Mouse (Mus musculus) intestine, embryonic 16.5 days (tissue): Measurements from ENCODE around the gene Ntn3. TPM values are rescaled to one million over a fixed set of nuclear protein-coding genes. Genes with fewer than 3 reads are reported as not detected.

Experiments used
- ATAC-seq: fragments of 200-750 bp; cut with Nextera tagmentation; 2 replicates; pipeline ENCODE4 v1.8.0; 2017; ENCODE audit warnings: moderate TSS enrichment, moderate library complexity
- H3K27ac ChIP-seq: fragments of 300-500 bp; sonication (generic); 2 replicates; pipeline ENCODE4 v1.5.1; 2014; ENCODE audit warnings: mild to moderate bottlenecking, low read length
- H3K27me3 ChIP-seq: fragments of 300-500 bp; sonication (generic); replicated peaks from 2 replicates; pipeline ENCODE4 v1.6.1; 2014; ENCODE audit warnings: low read length, control low read depth, mixed read lengths; ENCODE audit not compliant: control insufficient read depth, insufficient read depth
- H3K36me3 ChIP-seq: fragments of 300-500 bp; sonication (generic); 2 replicates; pipeline ENCODE4 v1.6.1; 2014; ENCODE audit warnings: low read length, control low read depth; ENCODE audit not compliant: control insufficient read depth, insufficient read depth
- H3K4me1 ChIP-seq: fragments of 300-500 bp; sonication (generic); 2 replicates; pipeline ENCODE4 v1.6.1; 2014; ENCODE audit warnings: low read length, control low read depth, mixed read lengths; ENCODE audit not compliant: control insufficient read depth, insufficient read depth
- H3K4me2 ChIP-seq: fragments of 300-500 bp; sonication (generic); 2 replicates; pipeline ENCODE4 v1.6.1; 2014; ENCODE audit warnings: low read depth, low read length, control low read depth
- H3K4me3 ChIP-seq: fragments of 300-500 bp; sonication (generic); 2 replicates; pipeline ENCODE4 v1.5.1; 2014; ENCODE audit warnings: mild to moderate bottlenecking, low read length
- H3K9ac ChIP-seq: fragments of 300-500 bp; sonication (generic); 2 replicates; pipeline ENCODE4 v1.6.1; 2014; ENCODE audit warnings: low read depth, low read length
- H3K9me3 ChIP-seq: fragments of 300-500 bp; sonication (generic); 2 replicates; pipeline ENCODE4 v1.6.1; 2016; ENCODE audit warnings: low read length, control low read depth; ENCODE audit not compliant: control insufficient read depth
- WGBS: fragments of 180-500 bp; shearing (Covaris S2); extraction: QIAGEN DNeasy Blood & Tissue Kit; methylation state at CpG from one replicate; pipeline ENCODE4 v1.1.7; 2014; 5-methylcytosine and 5-hydroxymethylcytosine counted together
- polyA plus RNA-seq: library from polyadenylated mRNA; unstranded; fragments of >200 nt; fragmentation: Nextera tagmentation; extraction: Ambion mirVana; gene quantifications from 2 replicates; pipeline ENCODE4 v1.2.1, GENCODE M21; 2015

Ntn3 gene
- polyA plus RNA-seq, 1 experiment from 2014 or later, result 3.1 TPM

- H3K36me3 ChIP-seq, result no peaks in the 10 kb centered on the region
- H3K27ac ChIP-seq, result peak overlapping the region; percentile 42
- peak overlapping the region; percentile 66 for H3K4me3 ChIP-seq
- 0 out of 2 replicates have a peak, but pooled peaks have one; percentile 1 for ATAC-seq
- H3K9me3 ChIP-seq, result no peaks in the 10 kb centered on the region
- peak overlapping the region; percentile 70 for H3K9ac ChIP-seq
- peaks cover 84% of the 10 kb centered on the region for H3K4me1 ChIP-seq
- H3K27me3 ChIP-seq, result peaks cover 10% of the 10 kb centered on the region; the same call in 1 of the 2 replicates
- 8% methylated on average over 15 of the region's 15 CpGs for WGBS
- H3K4me2 ChIP-seq, result peak overlapping the region; percentile 97
Observed at GRCm38 (mm10) chr17:24205908-24206361, 3.4 kb downstream of the Ntn3 start.

DNA sequence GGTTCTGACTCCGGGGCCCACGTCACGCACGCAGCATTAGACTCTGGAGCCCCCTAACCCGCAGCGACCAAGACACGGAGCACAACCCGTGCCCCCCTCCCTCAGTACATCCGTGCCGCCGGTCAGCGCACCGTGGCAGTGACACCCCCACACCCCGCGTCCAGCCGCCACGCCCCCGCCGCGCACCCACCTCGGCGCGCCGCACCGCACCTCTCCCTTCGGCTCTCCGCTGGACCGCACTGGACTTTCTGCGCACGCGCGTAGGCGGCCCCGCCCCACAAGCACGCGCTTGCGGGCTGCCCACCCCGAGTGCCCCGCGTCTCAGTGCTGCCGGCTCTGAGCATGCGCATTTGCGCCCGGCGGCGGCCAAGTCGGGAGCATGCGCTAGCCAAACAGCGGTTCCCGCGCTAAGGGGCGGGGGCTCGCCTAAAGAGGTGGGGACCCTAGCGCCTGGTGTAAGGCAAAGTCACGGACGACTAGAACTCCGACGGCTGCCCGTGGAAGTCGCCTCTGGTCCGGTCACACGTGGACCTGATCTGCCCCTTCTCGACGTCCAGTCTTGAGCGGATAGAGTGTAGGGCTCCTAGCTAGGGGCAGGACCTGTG, 3.9 kb downstream of the Ntn3 start, which contains the start of gene Tbc1d24:
Tbc1d24 (minus strand) TSS at position 279 of the 605 bp plus-strand sequence.
- Histone ChIP-seq H3K27ac (peak within 1 kb of the TSS; percentile 42), H3K4me1 (peaks cover 83% of the 10 kb centered on the region), H3K4me2 (peak within 1 kb of the TSS; percentile 97), H3K4me3 (peak within 1 kb of the TSS; percentile 66), H3K36me3 (no peaks in the 10 kb centered on the region), H3K9me3 (no peaks in the 10 kb centered on the region), H3K9ac (peak within 1 kb of the TSS; percentile 70), H3K27me3 (peaks cover 10% of the 10 kb centered on the region; the same call in 1 of the 2 replicates)
- peak; percentile 56 for ATAC-seq
- WGBS, result under 1% methylated on average over 59 of the region's 65 CpGs

DNA sequence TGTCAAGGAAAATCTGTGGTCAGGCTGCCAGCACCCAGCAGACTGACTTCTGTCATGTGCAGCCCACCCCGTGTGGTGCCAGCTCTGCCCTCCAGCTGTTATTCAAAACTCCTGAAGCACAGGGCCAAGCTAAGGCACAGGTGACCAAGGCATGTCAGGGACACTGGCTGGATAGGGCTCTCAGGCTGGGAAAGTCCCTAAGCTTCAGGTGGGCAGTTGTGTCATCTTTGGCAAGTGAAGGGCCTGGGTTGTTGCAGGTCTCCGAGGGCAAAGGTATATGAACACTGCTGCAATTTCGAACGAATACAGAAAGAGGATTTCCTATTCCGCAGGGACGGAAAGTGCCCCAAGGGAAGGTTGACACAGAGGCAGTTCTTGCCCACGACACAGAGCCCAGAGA, 4.5 kb downstream of the Ntn3 start:
- ATAC-seq, result no peak
- peak overlapping the region; percentile 70 for H3K9ac ChIP-seq
- peak overlapping the region; percentile 97 for H3K4me2 ChIP-seq
- no peaks in the 10 kb centered on the region for H3K36me3 ChIP-seq
- 9% methylated on average over 7 of the region's 7 CpGs for WGBS
- peaks cover 84% of the 10 kb centered on the region for H3K4me1 ChIP-seq
- H3K27ac ChIP-seq, result peak overlapping the region; percentile 34
- peaks cover 7% of the 10 kb centered on the region; the same call in 1 of the 2 replicates for H3K27me3 ChIP-seq
- no peaks in the 10 kb centered on the region for H3K9me3 ChIP-seq
- H3K4me3 ChIP-seq, result peak overlapping the region; percentile 66

DNA sequence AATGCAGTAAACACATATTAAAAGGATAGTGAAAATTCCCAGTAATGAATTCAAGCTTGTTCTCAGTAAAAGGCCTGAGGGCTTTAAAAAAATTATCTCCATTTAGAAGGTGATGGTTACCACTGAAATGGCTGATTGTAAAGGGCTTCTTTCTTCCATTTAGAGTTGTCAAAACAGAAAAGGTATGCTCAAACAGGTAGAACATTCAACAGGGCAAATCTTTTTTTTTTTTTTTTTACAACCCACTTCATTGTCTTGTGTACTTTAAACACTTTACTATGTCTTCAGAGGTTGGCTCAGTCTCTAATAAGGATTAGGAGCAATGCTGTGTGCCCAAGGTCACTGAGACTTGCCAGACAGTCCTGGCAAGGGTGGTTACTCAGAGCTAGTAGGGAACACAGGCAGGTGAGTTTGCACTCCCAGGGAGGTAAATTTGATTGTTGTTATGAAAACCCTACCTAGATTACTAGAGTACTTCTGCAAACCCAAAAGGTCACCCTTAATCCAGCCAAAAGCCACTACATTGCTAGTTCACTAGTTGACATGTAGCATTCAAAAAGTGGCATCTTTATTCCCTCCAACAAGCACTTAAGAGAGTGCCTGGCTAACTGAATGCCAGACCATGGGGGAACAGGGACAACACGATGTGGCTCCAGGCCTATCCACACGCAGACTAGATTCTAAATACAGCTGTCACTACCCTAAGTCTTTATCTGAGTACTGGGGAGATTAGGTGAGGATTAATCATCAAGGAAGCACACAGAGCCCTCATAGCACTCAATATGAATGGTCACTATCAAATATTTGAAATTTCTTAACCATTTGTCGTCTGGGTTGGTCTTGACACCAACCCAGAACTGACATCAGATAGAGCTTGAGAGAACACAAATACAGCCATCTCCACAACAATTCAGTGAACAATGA, 5.5 kb downstream of the Ntn3 start:
- Histone ChIP-seq H3K36me3 (no peaks in the 10 kb centered on the region), H3K9me3 (no peaks in the 10 kb centered on the region), H3K27me3 (peaks cover 7% of the 10 kb centered on the region; the same call in 1 of the 2 replicates), H3K4me3 (peak overlapping the region; percentile 66; the same call in 1 of the 2 replicates), H3K27ac (peak overlapping the region; percentile 72), H3K4me2 (peak overlapping the region; percentile 97), H3K4me1 (peaks cover 75% of the 10 kb centered on the region), H3K9ac (peak overlapping the region; percentile 70)
- ATAC-seq, result no peak
- 56% methylated on average over 3 of the region's 3 CpGs for WGBS

GRCm38 (mm10) chr17:24203068-24203467, 6.3 kb downstream of the Ntn3 start:
- Histone ChIP-seq H3K27ac (peak overlapping the region; percentile 72), H3K9ac (no peak overlapping the region), H3K27me3 (peaks cover 4% of the 10 kb centered on the region; the same call in 1 of the 2 replicates), H3K4me3 (0 out of 2 replicates have a peak overlapping the region, but pooled peaks have one; percentile 4), H3K36me3 (no peaks in the 10 kb centered on the region), H3K9me3 (no peaks in the 10 kb centered on the region), H3K4me2 (peak overlapping the region; percentile 8; the same call in 1 of the 2 replicates), H3K4me1 (peaks cover 67% of the 10 kb centered on the region)
- whole genome bisulfite sequencing, result 31% methylated on average over 4 of the region's 4 CpGs
- ATAC-seq, result peak; percentile 24

DNA sequence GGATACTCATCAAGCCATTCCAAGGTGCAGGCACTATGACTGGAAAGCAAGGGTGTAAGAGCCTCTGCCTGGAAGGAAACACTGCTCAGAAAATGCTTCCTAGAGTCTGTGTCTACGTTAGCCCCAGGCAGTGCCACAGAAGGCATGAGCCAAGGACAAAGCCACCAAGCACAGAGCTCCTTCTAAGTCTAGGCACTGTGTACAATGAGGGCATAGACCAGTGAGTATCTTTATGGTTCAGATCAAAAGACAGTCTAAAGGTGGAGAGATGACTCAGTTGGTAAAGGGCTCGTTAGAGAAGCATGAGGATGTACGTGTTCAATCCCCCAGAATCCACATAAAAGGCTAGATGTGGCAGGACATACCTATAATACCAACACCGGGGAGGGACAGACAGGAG, 8.2 kb downstream of the Ntn3 start:
- 65% methylated on average over 4 of the region's 4 CpGs for WGBS
- H3K27ac ChIP-seq, result peak overlapping the region; percentile 55

GRCm38 (mm10) chr17:24199741-24200140, 9.6 kb downstream of the Ntn3 start:
- Histone ChIP-seq H3K4me2 (no peak overlapping the region), H3K27ac (no peak overlapping the region), H3K9ac (no peak overlapping the region), H3K4me1 (peaks cover 39% of the 10 kb centered on the region), H3K36me3 (no peaks in the 10 kb centered on the region; the same call in 1 of the 2 replicates), H3K4me3 (no peak overlapping the region), H3K9me3 (no peaks in the 10 kb centered on the region), H3K27me3 (no peaks in the 10 kb centered on the region)
- 64% methylated on average over 4 of the region's 4 CpGs for WGBS
- ATAC-seq, result no peak

More for the DNA sequence above, 8.2 kb downstream of the Ntn3 start:
- ATAC-seq, result peak; percentile 61
- H3K9me3 ChIP-seq, result no peaks in the 10 kb centered on the region
- peaks cover 47% of the 10 kb centered on the region for H3K4me1 ChIP-seq
- H3K36me3 ChIP-seq, result no peaks in the 10 kb centered on the region; the same call in 1 of the 2 replicates
- H3K27me3 ChIP-seq, result no peaks in the 10 kb centered on the region; the same call in 1 of the 2 replicates
- H3K4me2 ChIP-seq, result no peak overlapping the region
- no peak overlapping the region for H3K4me3 ChIP-seq
- H3K9ac ChIP-seq, result no peak overlapping the region

DNA sequence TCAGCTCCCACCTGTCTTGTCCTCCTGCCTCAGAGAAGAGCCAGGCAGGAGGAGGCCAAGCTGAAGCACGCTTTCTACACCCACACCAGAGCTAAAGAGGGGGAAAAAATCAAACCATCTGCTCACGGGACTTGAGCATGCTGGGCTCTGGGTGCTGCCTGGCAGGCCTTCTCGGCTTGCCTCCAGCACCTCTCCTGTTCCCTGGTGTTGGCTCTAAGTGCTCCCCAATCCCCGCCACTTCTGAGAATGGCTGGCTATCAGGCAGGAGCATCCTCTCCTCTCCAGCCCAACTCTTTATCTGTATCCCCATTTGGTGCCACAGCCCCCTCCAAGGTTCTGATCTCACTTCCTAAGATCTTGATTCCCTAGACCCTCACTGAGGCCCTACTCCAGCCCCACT, 10.1 kb downstream of the Ntn3 start:
- H3K4me3 ChIP-seq, result no peak overlapping the region
- no peaks in the 10 kb centered on the region for H3K27me3 ChIP-seq
- no peaks in the 10 kb centered on the region; the same call in 1 of the 2 replicates for H3K36me3 ChIP-seq
- H3K9ac ChIP-seq, result no peak overlapping the region
- 82% methylated on average over 4 of the region's 4 CpGs for WGBS
- peaks cover 35% of the 10 kb centered on the region for H3K4me1 ChIP-seq
- H3K9me3 ChIP-seq, result no peaks in the 10 kb centered on the region
- H3K27ac ChIP-seq, result no peak overlapping the region
- ATAC-seq, result no peak
- no peak overlapping the region for H3K4me2 ChIP-seq
